Mouse (Mus musculus) heart, embryonic 10.5 days (tissue): ENCODE results near the gene Gltp. TPM values are rescaled to one million over a fixed set of nuclear protein-coding genes. Genes with fewer than 3 reads are reported as not detected.
A peak's percentile ranks its signal among the peaks of the same experiment; 100 is the strongest.

Source experiments
- DNase-seq: peaks from one replicate; pipeline ENCODE4 v3.0.0-alpha.2; 2017; ENCODE audit warnings: low spot score
- H3K27ac ChIP-seq: fragments of 300-500 bp; sonication (generic); 2 replicates; pipeline ENCODE4 v1.5.1; 2016; ENCODE audit warnings: mild to moderate bottlenecking
- H3K27me3 ChIP-seq: fragments of 300-500 bp; sonication (generic); 2 replicates; pipeline ENCODE4 v1.6.1; 2016; ENCODE audit warnings: mild to moderate bottlenecking; ENCODE audit not compliant: poor library complexity, insufficient read depth, severe bottlenecking
- H3K36me3 ChIP-seq: fragments of 300-500 bp; sonication (generic); 2 replicates; pipeline ENCODE4 v1.6.1; 2016; ENCODE audit warnings: mild to moderate bottlenecking, moderate library complexity
- H3K4me1 ChIP-seq: fragments of 300-500 bp; sonication (generic); 2 replicates; pipeline ENCODE4 v1.6.1; 2016; ENCODE audit warnings: mild to moderate bottlenecking
- H3K4me3 ChIP-seq: fragments of 300-500 bp; sonication (generic); 2 replicates; pipeline ENCODE4 v1.5.1; 2016; ENCODE audit warnings: mild to moderate bottlenecking, moderate library complexity
- H3K9me3 ChIP-seq: fragments of 300-500 bp; sonication (generic); 2 replicates; pipeline ENCODE4 v1.6.1; 2016; ENCODE audit warnings: mild to moderate bottlenecking, moderate library complexity
- WGBS: fragments of 180-500 bp; shearing (Covaris S2); methylation state at CpG from one replicate; pipeline ENCODE4 v1.1.7; 2016; 5-methylcytosine and 5-hydroxymethylcytosine counted together
- polyA plus RNA-seq: library from polyadenylated mRNA; unstranded; fragments of >200 nt; fragmentation: Nextera tagmentation; extraction: Ambion mirVana; gene quantifications from 2 replicates; pipeline ENCODE4 v1.2.1, GENCODE M21; 2016

The Gltp gene
- polyA plus RNA-seq, 1 experiment from 2014 or later: 71.8 TPM

- no peak overlapping the region for H3K4me3 ChIP-seq
- WGBS: 73% methylated on average over 17 of the region's 17 CpGs
- H3K36me3 ChIP-seq: no peaks in the 10 kb centered on the region
- H3K9me3 ChIP-seq: no peaks in the 10 kb centered on the region
- no peak for DNase-seq
- H3K4me1 ChIP-seq: 0 out of 2 replicates have a peak, but pooled peaks cover 3% of the 10 kb centered on the region
- H3K27me3 ChIP-seq: peaks cover 12% of the 10 kb centered on the region; the same call in 1 of the 2 replicates
- H3K27ac ChIP-seq: no peak overlapping the region
Measured at GRCm38 (mm10) chr5:114696939-114697338, 6.2 kb upstream of the Gltp start.

GRCm38 (mm10) chr5:114695775-114696174, 5.0 kb upstream of the Gltp start:
- 68% methylated on average over 5 of the region's 5 CpGs for WGBS
- H3K36me3 ChIP-seq: no peaks in the 10 kb centered on the region
- no peak for DNase-seq

GRCm38 (mm10) chr5:114689700-114690366, 951 bp downstream of the Gltp start:
- H3K4me1 ChIP-seq: peaks cover 31% of the 10 kb centered on the region
- no peaks in the 10 kb centered on the region for H3K36me3 ChIP-seq
- peak overlapping the region; percentile 91; the same call in 1 of the 2 replicates for H3K27ac ChIP-seq
- WGBS: 18% methylated on average over 16 of the region's 16 CpGs
- peak overlapping the region; percentile 91 for H3K4me3 ChIP-seq
- no peak for DNase-seq
- no peaks in the 10 kb centered on the region for H3K9me3 ChIP-seq
- peaks cover 18% of the 10 kb centered on the region; the same call in 1 of the 2 replicates for H3K27me3 ChIP-seq

More at GRCm38 (mm10) chr5:114695775-114696174, 5.0 kb upstream of the Gltp start:
- Histone ChIP-seq H3K4me1 (peaks cover 8% of the 10 kb centered on the region), H3K27ac (no peak overlapping the region), H3K9me3 (no peaks in the 10 kb centered on the region), H3K27me3 (peaks cover 12% of the 10 kb centered on the region; the same call in 1 of the 2 replicates), H3K4me3 (no peak overlapping the region)

- peaks cover 39% of the 10 kb centered on the region for H3K4me1 ChIP-seq
- H3K27me3 ChIP-seq: peaks cover 16% of the 10 kb centered on the region; the same call in 1 of the 2 replicates
- H3K36me3 ChIP-seq: no peaks in the 10 kb centered on the region
- WGBS: 87% methylated on average over 13 of the region's 13 CpGs
- H3K9me3 ChIP-seq: no peaks in the 10 kb centered on the region
- H3K4me3 ChIP-seq: no peak overlapping the region
- no peak overlapping the region for H3K27ac ChIP-seq
- DNase-seq: no peak
Measured at GRCm38 (mm10) chr5:114688703-114689102, 2.1 kb downstream of the Gltp start.

- H3K27ac ChIP-seq: no peak overlapping the region
- H3K36me3 ChIP-seq: no peaks in the 10 kb centered on the region
- H3K9me3 ChIP-seq: no peaks in the 10 kb centered on the region
- no peak for DNase-seq
- peaks cover 17% of the 10 kb centered on the region; the same call in 1 of the 2 replicates for H3K27me3 ChIP-seq
- H3K4me1 ChIP-seq: peaks cover 39% of the 10 kb centered on the region
- no peak overlapping the region for H3K4me3 ChIP-seq
Measured at GRCm38 (mm10) chr5:114687901-114688300, 2.9 kb downstream of the Gltp start.

- peaks cover 39% of the 10 kb centered on the region for H3K4me1 ChIP-seq
- WGBS: 59% methylated on average over 7 of the region's 7 CpGs
Measured at GRCm38 (mm10) chr5:114686726-114687210, 4.0 kb downstream of the Gltp start.

DNA sequence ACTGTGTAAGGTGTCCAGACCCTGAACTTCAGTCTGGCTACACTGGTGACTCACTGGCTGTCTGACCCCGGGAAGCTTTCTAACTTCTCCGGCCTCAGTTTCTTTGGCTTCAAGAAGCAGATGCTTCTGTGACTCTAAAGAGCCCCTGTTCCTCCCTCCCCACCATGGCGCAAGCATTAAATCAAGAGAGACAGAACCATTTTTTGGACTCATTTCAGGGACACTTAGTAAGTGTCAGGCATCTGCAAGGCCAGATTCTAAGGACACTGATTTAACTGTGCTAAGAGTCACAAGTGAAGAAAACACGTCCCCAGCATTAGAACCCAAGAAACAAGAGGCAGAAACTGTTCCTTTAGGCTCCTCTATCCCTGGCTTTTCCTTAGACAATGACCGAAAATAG, 4.8 kb downstream of the Gltp start:
- Histone ChIP-seq H3K4me1 (peaks cover 41% of the 10 kb centered on the region), H3K27me3 (peaks cover 15% of the 10 kb centered on the region; the same call in 1 of the 2 replicates), H3K27ac (no peak overlapping the region), H3K36me3 (no peaks in the 10 kb centered on the region), H3K4me3 (no peak overlapping the region), H3K9me3 (no peaks in the 10 kb centered on the region)
- 87% methylated on average over 5 of the region's 5 CpGs for WGBS
- no peak for DNase-seq

More at GRCm38 (mm10) chr5:114686726-114687210, 4.0 kb downstream of the Gltp start:
- no peak overlapping the region for H3K27ac ChIP-seq
- H3K27me3 ChIP-seq: peaks cover 15% of the 10 kb centered on the region; the same call in 1 of the 2 replicates
- H3K36me3 ChIP-seq: no peaks in the 10 kb centered on the region
- H3K9me3 ChIP-seq: no peaks in the 10 kb centered on the region
- no peak overlapping the region for H3K4me3 ChIP-seq
- DNase-seq: no peak

- no peak overlapping the region for H3K4me3 ChIP-seq
- H3K4me1 ChIP-seq: peaks cover 35% of the 10 kb centered on the region
- DNase-seq: no peak
- WGBS: 68% methylated on average over 8 of the region's 8 CpGs
- peaks cover 7% of the 10 kb centered on the region; the same call in 1 of the 2 replicates for H3K36me3 ChIP-seq
- H3K27me3 ChIP-seq: peaks cover 9% of the 10 kb centered on the region; the same call in 1 of the 2 replicates
- H3K9me3 ChIP-seq: no peaks in the 10 kb centered on the region
- no peak overlapping the region; the same call in 1 of the 2 replicates for H3K27ac ChIP-seq
Measured at GRCm38 (mm10) chr5:114681717-114682116, 9.1 kb downstream of the Gltp start.

GRCm38 (mm10) chr5:114680676-114681285, 10.0 kb downstream of the Gltp start:
- Histone ChIP-seq H3K27me3 (peaks cover 9% of the 10 kb centered on the region; the same call in 1 of the 2 replicates), H3K27ac (peak overlapping the region; percentile 42), H3K9me3 (no peaks in the 10 kb centered on the region), H3K4me3 (no peak overlapping the region), H3K4me1 (peaks cover 35% of the 10 kb centered on the region), H3K36me3 (peaks cover 13% of the 10 kb centered on the region; the same call in 1 of the 2 replicates)
- no peak for DNase-seq
- WGBS: 65% methylated on average over 19 of the region's 19 CpGs

DNA sequence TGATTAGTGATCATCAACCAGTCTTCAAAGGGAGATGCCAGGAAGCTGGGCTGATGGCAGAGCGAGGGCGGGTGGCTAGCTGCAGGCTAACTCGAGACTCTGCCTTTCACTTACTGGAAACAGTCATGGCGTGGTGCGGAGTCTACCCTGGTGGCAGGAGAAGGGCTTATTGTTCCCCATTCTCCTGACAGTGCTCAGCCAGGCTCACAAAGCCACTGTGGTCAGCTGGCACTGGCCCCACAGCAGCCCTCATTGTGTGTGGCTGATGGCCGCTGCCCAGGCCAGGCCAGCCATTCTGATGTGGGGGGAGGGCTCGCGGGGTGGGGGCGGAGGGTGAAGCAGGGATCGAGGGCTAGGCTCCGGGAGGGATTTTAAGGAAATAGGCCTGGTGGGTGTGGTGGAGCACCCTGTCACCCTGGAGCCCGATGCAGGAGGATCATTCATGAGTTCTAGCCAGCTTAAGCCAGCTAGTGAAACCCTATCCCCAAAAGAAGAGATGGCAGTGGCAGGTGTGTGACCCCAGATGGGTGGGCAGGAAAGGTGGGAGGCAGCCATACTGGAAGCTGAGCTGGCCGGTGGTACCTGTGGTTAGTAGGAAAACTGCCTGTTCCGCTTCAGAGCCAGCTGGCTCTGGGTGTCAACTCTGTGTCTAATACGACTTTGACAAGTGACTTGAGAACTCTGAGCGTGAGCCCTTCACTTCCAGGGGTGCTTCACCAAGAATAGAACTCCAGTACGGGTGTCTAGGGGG, 10.8 kb downstream of the Gltp start:
- H3K27me3 ChIP-seq: peaks cover 9% of the 10 kb centered on the region; the same call in 1 of the 2 replicates
- no peak for DNase-seq
- H3K36me3 ChIP-seq: peaks cover 16% of the 10 kb centered on the region; the same call in 1 of the 2 replicates
- no peak overlapping the region for H3K4me3 ChIP-seq
- WGBS: 72% methylated on average over 17 of the region's 17 CpGs
- no peaks in the 10 kb centered on the region for H3K9me3 ChIP-seq
- H3K4me1 ChIP-seq: peaks cover 35% of the 10 kb centered on the region
- peak overlapping the region; percentile 42 for H3K27ac ChIP-seq

DNA sequence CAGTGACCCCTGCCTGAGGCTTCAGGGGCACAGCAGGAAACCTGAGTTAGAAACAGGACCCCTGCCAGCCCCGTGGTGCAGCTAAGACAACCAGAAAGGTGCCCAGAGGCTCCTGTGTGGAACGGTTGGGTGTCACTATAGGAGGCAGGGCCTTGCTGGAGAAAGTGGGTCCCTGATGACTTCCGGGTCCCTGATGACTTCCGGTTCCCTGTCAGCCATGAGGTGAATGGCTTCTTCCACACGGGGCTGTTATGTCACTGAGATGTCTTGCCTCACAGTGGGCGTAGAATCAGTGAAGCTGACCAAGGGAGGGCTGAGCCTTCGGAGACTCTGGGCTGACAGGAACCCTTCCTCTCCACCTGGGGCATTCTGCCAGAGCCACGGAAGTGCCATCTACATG, 16.2 kb downstream of the Gltp start:
- Histone ChIP-seq H3K27me3 (peaks cover 6% of the 10 kb centered on the region), H3K27ac (0 out of 2 replicates have a peak overlapping the region, but pooled peaks have one; percentile 45), H3K36me3 (peaks cover 42% of the 10 kb centered on the region), H3K9me3 (no peaks in the 10 kb centered on the region), H3K4me1 (peaks cover 8% of the 10 kb centered on the region), H3K4me3 (no peak overlapping the region)
- DNase-seq: no peak
- WGBS: 79% methylated on average over 8 of the region's 8 CpGs

DNA sequence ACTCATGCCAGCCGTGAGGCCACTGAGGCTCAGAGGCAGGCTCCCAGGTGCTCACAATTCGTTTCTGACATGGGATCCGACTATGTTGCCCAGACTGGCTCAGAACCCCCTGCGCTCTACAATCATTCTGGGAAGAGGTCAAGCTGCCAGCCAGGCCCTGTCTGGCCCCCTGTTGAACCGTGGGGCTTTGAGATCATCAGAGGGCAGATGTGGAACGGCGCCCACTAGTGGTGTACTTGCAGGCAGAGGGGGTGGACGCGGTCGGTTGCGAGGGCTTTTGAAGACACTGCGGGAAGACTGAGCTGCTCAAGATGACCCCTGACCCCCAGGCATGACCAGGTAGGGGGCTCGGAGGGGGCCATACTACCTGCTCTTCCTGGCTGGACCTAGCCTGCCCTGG, 17.7 kb downstream of the Gltp start:
- no peak overlapping the region for H3K4me3 ChIP-seq
- H3K4me1 ChIP-seq: peaks cover 4% of the 10 kb centered on the region; the same call in 1 of the 2 replicates
- H3K27ac ChIP-seq: no peak overlapping the region
- H3K9me3 ChIP-seq: no peaks in the 10 kb centered on the region
- DNase-seq: no peak
- H3K36me3 ChIP-seq: peaks cover 42% of the 10 kb centered on the region
- peaks cover 15% of the 10 kb centered on the region for H3K27me3 ChIP-seq
- WGBS: 85% methylated on average over 13 of the region's 13 CpGs
